Mouse (Mus musculus): ENCODE results near the gene Lrfn1.

GRCm38 (mm10) chr7:28440739-28441138 is 11.0 kb upstream of the Lrfn1 start:
- TF ChIP-seq EP300 (IDR thresholded peaks at IDR 0.05; ENCODE audit: low read depth) (peak; percentile 74), CTCF (IDR thresholded peaks at IDR 0.05; ENCODE audit: low read depth) (peak; percentile 28)

Measured in liver, postnatal 0 days (tissue).